Mouse (Mus musculus) kidney, adult 2 months (tissue): ENCODE data around the gene Mettl7a2.

ENCODE experiments used
- CTCF ChIP-seq: fragments of 200-500 bp; conservative IDR thresholded peaks from 2 replicates; pipeline ENCODE4 v1.5.1; 2011; ENCODE audit warnings: low read depth, mild to moderate bottlenecking, control low read depth, low read length, moderate library complexity, mixed read lengths; ENCODE audit not compliant: insufficient read depth, insufficient read length
- POLR2A ChIP-seq: fragments of 200-500 bp; IDR thresholded peaks from one replicate; pipeline ENCODE4 v1.6.1; 2011; ENCODE audit warnings: low read depth, low read length, control low read depth

- TF ChIP-seq CTCF (no peak), POLR2A (no peak)
Observed at GRCm38 (mm10) chr15:100380104-100380503, 27.1 kb downstream of the Mettl7a2 start.
